Mouse (Mus musculus) myocyte (in vitro differentiated cells): Measurements from ENCODE around the gene Rem1. TPM values are rescaled to one million over a fixed set of nuclear protein-coding genes. Genes with fewer than 3 reads are reported as not detected.

Source experiments
- H3K27me3 ChIP-seq: one replicate; pipeline ENCODE4 v1.6.1; 2011; ENCODE audit not compliant: control insufficient read depth, insufficient read depth, insufficient read length
- H3K36me3 ChIP-seq: one replicate; pipeline ENCODE4 v1.6.1; 2011; ENCODE audit not compliant: control insufficient read depth, insufficient read depth
- H3K4me2 ChIP-seq: one replicate; pipeline ENCODE4 v1.6.1; 2011; ENCODE audit warnings: low read depth, control low read depth
- H3K4me3 ChIP-seq: one replicate; pipeline ENCODE4 v1.5.1; 2011; ENCODE audit warnings: mild to moderate bottlenecking, control low read depth, moderate library complexity
- H3K79me2 ChIP-seq: one replicate; pipeline ENCODE4 v1.6.1; 2011; ENCODE audit not compliant: control insufficient read depth, insufficient read depth
- H3ac ChIP-seq: one replicate; pipeline ENCODE4 v1.6.1; 2011; ENCODE audit not compliant: control insufficient read depth, insufficient read length
- CEBPB ChIP-seq: IDR thresholded peaks from 2 replicates; pipeline ENCODE4 v1.6.1; 2011; ENCODE audit warnings: mild to moderate bottlenecking, moderate library complexity; ENCODE audit not compliant: poor library complexity, insufficient read depth, severe bottlenecking
- E2F4 ChIP-seq: IDR thresholded peaks from one replicate; pipeline ENCODE4 v1.6.1; 2011; ENCODE audit warnings: mild to moderate bottlenecking, control low read depth, moderate library complexity; ENCODE audit not compliant: insufficient read depth
- MAX ChIP-seq: IDR thresholded peaks from one replicate; pipeline ENCODE4 v1.6.1; 2011; ENCODE audit warnings: low read depth, mild to moderate bottlenecking, control low read depth
- MYOD1 ChIP-seq, 3 experiments: IDR thresholded peaks; one replicate each; pipeline ENCODE4 v1.6.1; 2011; ENCODE audit warnings: control low read depth in 2 of 3, low read depth in 2 of 3, mild to moderate bottlenecking in 2 of 3, moderate library complexity in 1 of 3; ENCODE audit not compliant: insufficient read length in 2 of 3, control insufficient read depth in 1 of 3
- MYOG ChIP-seq, 3 experiments: IDR thresholded peaks; one replicate each; pipeline ENCODE4 v1.6.1; 2011; ENCODE audit warnings: control low read depth in 2 of 3, low read depth in 2 of 3, mild to moderate bottlenecking in 2 of 3; ENCODE audit not compliant: insufficient read length in 2 of 3, control insufficient read depth in 1 of 3, insufficient read depth in 1 of 3
- POLR2A ChIP-seq: IDR thresholded peaks from one replicate; pipeline ENCODE4 v1.6.1; 2011; ENCODE audit warnings: low read depth, mild to moderate bottlenecking, control low read depth, moderate library complexity; ENCODE audit not compliant: insufficient read length
- POLR2AphosphoS2 ChIP-seq: IDR thresholded peaks from one replicate; pipeline ENCODE4 v1.6.1; 2011; ENCODE audit warnings: low read depth, control low read depth; ENCODE audit not compliant: insufficient read length
- REST ChIP-seq: IDR thresholded peaks from one replicate; pipeline ENCODE4 v1.6.1; 2011; ENCODE audit warnings: mild to moderate bottlenecking, control low read depth, moderate library complexity; ENCODE audit not compliant: insufficient read depth, insufficient read length
- SRF ChIP-seq: IDR thresholded peaks from one replicate; pipeline ENCODE4 v1.6.1; 2011; ENCODE audit warnings: low read depth; ENCODE audit not compliant: control insufficient read depth, insufficient read length
- TCF12 ChIP-seq: IDR thresholded peaks from one replicate; pipeline ENCODE4 v1.6.1; 2011; ENCODE audit warnings: mild to moderate bottlenecking, control low read depth; ENCODE audit not compliant: poor library complexity, insufficient read depth, severe bottlenecking
- TCF3 ChIP-seq: IDR thresholded peaks from one replicate; pipeline ENCODE4 v1.6.1; 2011; ENCODE audit warnings: low read depth, control low read depth; ENCODE audit not compliant: insufficient read length
- USF1 ChIP-seq: IDR thresholded peaks from one replicate; pipeline ENCODE4 v1.6.1; 2011; ENCODE audit warnings: low read depth, mild to moderate bottlenecking, control low read depth, moderate library complexity
- polyA plus RNA-seq: library from polyadenylated mRNA; unstranded; fragments of >200 nt; fragmentation: generic; extraction: Trizol; gene quantifications from one replicate; pipeline ENCODE4 v1.2.1, GENCODE M21; 2012; ENCODE audit warnings: missing spikeins

Rem1 gene
- polyA plus RNA-seq, 1 experiment: 28.3 TPM

- Histone ChIP-seq H3K4me3 (no peak overlapping the region), H3ac (no peak overlapping the region), H3K4me2 (no peak overlapping the region), H3K27me3 (no peaks in the 10 kb centered on the region), H3K36me3 (no peaks in the 10 kb centered on the region), H3K79me2 (peaks cover 5% of the 10 kb centered on the region)
- no peak for TF ChIP-seq USF1
- no peak for TF ChIP-seq SRF
- no peak for TF ChIP-seq REST
- TF ChIP-seq POLR2AphosphoS2: no peak
- no peak for TF ChIP-seq MYOD1 (IDR thresholded peaks at IDR 0.05; ENCODE audit: control insufficient read depth in 1 of 3, insufficient read length in 2 of 3, low read depth in 2 of 3)
- TF ChIP-seq CEBPB: no peak
- no peak for TF ChIP-seq TCF12
- no peak for TF ChIP-seq MYOG (IDR thresholded peaks at IDR 0.05; ENCODE audit: control insufficient read depth in 1 of 3, insufficient read depth in 1 of 3, insufficient read length in 2 of 3, low read depth in 2 of 3)
- no peak for TF ChIP-seq MAX
- TF ChIP-seq POLR2A: no peak
- TF ChIP-seq E2F4: no peak
- no peak for TF ChIP-seq TCF3
Observed at GRCm38 (mm10) chr2:152633334-152633733, 6.6 kb downstream of the Rem1 start.

DNA sequence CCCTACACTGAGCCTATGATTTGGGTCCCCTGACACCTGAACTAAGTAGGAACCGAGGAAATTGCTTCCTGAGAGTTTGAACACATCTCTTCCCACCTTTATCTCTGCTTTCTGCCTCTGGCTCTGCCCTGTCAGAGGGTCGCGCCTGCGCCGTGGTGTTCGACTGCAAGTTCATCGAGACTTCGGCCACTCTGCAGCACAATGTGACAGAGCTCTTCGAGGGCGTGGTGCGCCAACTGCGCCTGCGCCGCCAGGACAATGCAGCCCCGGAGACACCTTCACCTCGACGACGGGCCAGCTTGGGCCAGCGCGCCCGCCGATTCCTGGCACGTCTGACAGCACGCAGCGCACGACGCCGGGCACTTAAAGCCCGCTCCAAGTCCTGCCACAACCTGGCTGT is 7.6 kb downstream of the Rem1 start:
- Histone ChIP-seq H3K36me3 (no peaks in the 10 kb centered on the region), H3ac (no peak overlapping the region), H3K79me2 (peaks cover 4% of the 10 kb centered on the region), H3K4me3 (no peak overlapping the region), H3K27me3 (no peaks in the 10 kb centered on the region), H3K4me2 (no peak overlapping the region)
- TF ChIP-seq POLR2A (no peak), SRF (no peak), USF1 (no peak)

DNA sequence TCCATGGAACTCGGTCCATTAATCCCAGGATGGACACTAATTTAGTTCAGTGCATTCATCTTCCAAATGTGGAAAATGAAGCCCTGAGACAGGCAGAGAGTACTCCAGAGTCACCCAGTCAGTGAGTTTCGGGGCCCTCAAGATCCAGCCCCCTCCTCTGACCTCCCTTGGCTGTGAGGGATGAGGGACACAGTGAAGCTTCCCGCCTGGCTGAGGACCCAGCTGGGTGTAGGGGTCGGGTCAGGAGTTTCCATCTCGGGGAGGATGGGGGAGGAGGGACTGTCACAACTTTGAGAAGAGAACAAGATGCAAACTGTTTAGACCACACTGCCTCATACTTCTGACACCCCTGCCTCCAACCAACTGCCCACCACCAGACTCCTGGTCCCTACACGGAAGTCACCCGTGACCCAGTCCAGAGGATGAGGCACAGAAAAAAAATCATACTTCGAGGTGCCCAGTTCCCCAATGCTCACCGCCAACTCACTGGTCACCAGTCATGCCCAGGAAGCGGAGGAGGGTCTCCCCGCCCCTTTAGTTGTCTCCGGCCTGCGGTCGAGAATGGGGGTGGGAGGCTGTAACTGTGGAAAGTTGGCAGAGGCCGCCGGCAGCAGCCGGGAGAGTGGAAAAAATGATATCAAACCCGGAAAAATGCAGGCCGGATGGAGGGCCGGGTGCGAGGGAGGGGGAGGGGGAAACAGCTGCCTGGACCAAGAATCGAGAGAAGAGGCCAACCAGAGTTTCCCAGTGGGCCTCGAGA is 9.7 kb downstream of the Rem1 start:
- H3K36me3 ChIP-seq: no peaks in the 10 kb centered on the region
- peak overlapping the region; percentile 85 for H3K4me2 ChIP-seq
- no peaks in the 10 kb centered on the region for H3K79me2 ChIP-seq
- H3K4me3 ChIP-seq: peak overlapping the region; percentile 19
- H3K27me3 ChIP-seq: no peaks in the 10 kb centered on the region
- TF ChIP-seq TCF12 (peak; percentile 51), POLR2A (peak; percentile 38), MYOG (IDR thresholded peaks at IDR 0.05; ENCODE audit: control insufficient read depth in 1 of 3, insufficient read depth in 1 of 3, insufficient read length in 2 of 3, low read depth in 2 of 3) (peak; percentile 12 to 85 (median 12)), MYOD1 (IDR thresholded peaks at IDR 0.05; ENCODE audit: control insufficient read depth in 1 of 3, insufficient read length in 2 of 3, low read depth in 2 of 3) (peak in 2 of 3 experiments; percentile 52 to 72), MAX (no peak)
- H3ac ChIP-seq: no peak overlapping the region

- peak; percentile 67 for TF ChIP-seq POLR2AphosphoS2
- TF ChIP-seq REST: no peak
- Histone ChIP-seq H3ac (no peak overlapping the region), H3K4me2 (peak overlapping the region; percentile 85), H3K27me3 (no peaks in the 10 kb centered on the region), H3K79me2 (no peaks in the 10 kb centered on the region), H3K36me3 (no peaks in the 10 kb centered on the region), H3K4me3 (peak overlapping the region; percentile 19)
Observed at GRCm38 (mm10) chr2:152637006-152637322, 10.2 kb downstream of the Rem1 start.

DNA sequence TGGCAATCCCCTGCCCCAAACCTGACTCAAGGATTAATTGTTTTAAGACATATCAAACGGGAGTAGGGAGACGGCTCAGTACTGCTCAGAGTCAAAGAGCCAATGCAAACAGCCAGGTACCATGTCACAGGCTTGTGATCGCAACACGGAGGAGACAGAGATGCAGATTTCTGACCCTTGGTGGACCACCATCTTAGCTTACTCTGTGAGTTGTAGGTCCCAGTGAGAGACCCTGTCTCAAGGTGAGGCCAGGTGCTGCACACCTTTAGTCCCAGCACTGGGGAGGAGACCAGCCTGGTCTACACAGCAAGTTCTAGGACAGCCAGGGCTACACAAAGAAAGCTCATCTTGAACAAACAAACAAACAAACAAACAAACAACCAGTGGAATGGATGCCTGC is 10.6 kb downstream of the Rem1 start:
- no peaks in the 10 kb centered on the region for H3K79me2 ChIP-seq
- H3K27me3 ChIP-seq: no peaks in the 10 kb centered on the region

DNA sequence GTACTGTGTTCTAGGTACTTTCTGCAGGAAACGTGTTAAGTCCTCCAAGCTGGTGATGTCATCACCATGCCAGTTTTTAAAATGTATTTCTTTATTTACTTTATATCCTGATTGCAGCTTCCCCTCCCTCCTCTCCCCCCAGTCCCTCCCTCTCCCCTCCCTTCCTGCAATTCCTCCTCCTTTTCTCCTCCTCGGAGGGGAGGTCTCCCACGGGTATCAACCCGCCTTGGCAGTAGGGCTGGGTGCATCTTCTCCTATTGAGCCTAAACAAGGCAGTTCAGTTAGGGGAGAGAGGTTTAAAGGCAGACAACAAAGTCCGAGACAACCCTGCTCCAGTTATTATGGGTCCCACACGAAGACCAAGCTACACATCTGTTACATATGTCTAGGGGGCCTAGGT is 12.1 kb downstream of the Rem1 start:
- no peak overlapping the region for H3K4me2 ChIP-seq
- no peak overlapping the region for H3K4me3 ChIP-seq
- H3ac ChIP-seq: no peak overlapping the region
- H3K36me3 ChIP-seq: no peaks in the 10 kb centered on the region
- H3K79me2 ChIP-seq: no peaks in the 10 kb centered on the region
- TF ChIP-seq REST (no peak), SRF (no peak), POLR2A (no peak), MYOD1 (IDR thresholded peaks at IDR 0.05; ENCODE audit: control insufficient read depth in 1 of 3, insufficient read length in 2 of 3, low read depth in 2 of 3) (no peak)
- no peaks in the 10 kb centered on the region for H3K27me3 ChIP-seq

More for the DNA sequence above, 10.6 kb downstream of the Rem1 start:
- H3K4me3 ChIP-seq: peak overlapping the region; percentile 19
- no peak overlapping the region for H3ac ChIP-seq
- TF ChIP-seq MYOD1 (IDR thresholded peaks at IDR 0.05; ENCODE audit: control insufficient read depth in 1 of 3, insufficient read length in 2 of 3, low read depth in 2 of 3): no peak
- peak; percentile 2 for TF ChIP-seq POLR2AphosphoS2
- peak overlapping the region; percentile 85 for H3K4me2 ChIP-seq
- no peaks in the 10 kb centered on the region for H3K36me3 ChIP-seq
